Mouse (Mus musculus): ENCODE results near the gene Sh3rf1. TPM values are rescaled to one million over a fixed set of nuclear protein-coding genes. Genes with fewer than 3 reads are reported as not detected.

Gene Sh3rf1
- polyA plus RNA-seq, 1 experiment: 18.3 TPM

DNA sequence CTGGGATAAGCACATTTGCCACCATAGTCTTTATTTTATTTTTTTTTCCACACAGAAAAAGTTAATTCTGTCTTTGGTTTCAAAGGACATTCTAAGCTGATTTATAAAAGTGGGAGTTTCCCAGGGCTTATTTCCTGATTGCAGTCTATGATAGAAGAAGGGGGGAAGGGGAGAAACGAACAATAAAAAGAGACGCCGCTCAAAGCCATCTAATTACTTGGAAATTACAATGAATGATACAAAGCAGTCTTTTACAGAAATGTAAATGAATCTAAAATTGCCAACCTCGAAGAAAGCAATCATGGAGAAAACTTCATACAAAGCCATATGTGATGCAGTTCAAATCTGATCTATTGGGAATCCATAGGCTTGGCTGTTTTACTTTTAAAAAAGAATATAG is 16.0 kb upstream of the Sh3rf1 start:
- H3K4me3 ChIP-seq (ENCODE audit: low read depth, low read length): no peak overlapping the region
- WGBS: 65% methylated on average over 4 of the region's 4 CpGs
- H3K27me3 ChIP-seq (ENCODE audit: control insufficient read depth, insufficient read depth, low read length): no peaks in the 10 kb centered on the region
- no peak overlapping the region for H3K27ac ChIP-seq (ENCODE audit: insufficient read depth, low read depth, low read length)
- no peaks in the 10 kb centered on the region for H3K36me3 ChIP-seq (ENCODE audit: control insufficient read depth, insufficient read depth, low read length)
- no peaks in the 10 kb centered on the region for H3K4me1 ChIP-seq (ENCODE audit: control insufficient read depth, insufficient read depth, insufficient read length, low read length)
- TF ChIP-seq CTCF (IDR thresholded peaks at IDR 0.05; ENCODE audit: extremely low read depth, insufficient read length, insufficient replicate concordance, low read depth, low read length) (no peak), POLR2A (IDR thresholded peaks at IDR 0.05; ENCODE audit: low read depth, low read length) (no peak)

DNA sequence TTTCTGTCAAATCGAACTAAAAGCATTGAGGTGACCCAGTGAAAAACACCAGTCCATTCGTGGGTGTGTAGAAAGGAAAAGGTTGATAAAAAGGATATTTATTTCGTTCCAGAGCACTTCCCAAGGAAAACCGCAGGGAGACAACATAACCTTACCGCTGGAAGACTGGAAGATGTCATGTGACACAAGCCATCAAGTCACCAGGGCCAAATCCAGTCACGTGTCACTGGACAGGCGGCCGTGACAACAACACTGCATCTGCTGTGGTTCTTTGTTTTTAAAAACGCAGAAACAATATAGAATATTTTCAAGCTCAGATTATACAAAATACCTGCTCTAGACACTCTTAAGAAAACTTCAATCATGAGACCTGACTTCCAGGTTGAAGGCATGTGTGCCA is 15.0 kb upstream of the Sh3rf1 start:
- H3K27ac ChIP-seq (ENCODE audit: insufficient read depth, low read depth, low read length): no peak overlapping the region
- no peaks in the 10 kb centered on the region for H3K36me3 ChIP-seq (ENCODE audit: control insufficient read depth, insufficient read depth, low read length)
- no peaks in the 10 kb centered on the region for H3K27me3 ChIP-seq (ENCODE audit: control insufficient read depth, insufficient read depth, low read length)
- no peak overlapping the region for H3K4me3 ChIP-seq (ENCODE audit: low read depth, low read length)
- TF ChIP-seq POLR2A (IDR thresholded peaks at IDR 0.05; ENCODE audit: low read depth, low read length) (no peak), CTCF (IDR thresholded peaks at IDR 0.05; ENCODE audit: extremely low read depth, insufficient read length, insufficient replicate concordance, low read depth, low read length) (no peak)
- WGBS: 89% methylated on average over 9 of the region's 9 CpGs
- H3K4me1 ChIP-seq (ENCODE audit: control insufficient read depth, insufficient read depth, insufficient read length, low read length): no peaks in the 10 kb centered on the region

- Histone ChIP-seq H3K4me1 (ENCODE audit: control insufficient read depth, insufficient read depth, insufficient read length, low read length) (no peaks in the 10 kb centered on the region), H3K4me3 (ENCODE audit: low read depth, low read length) (no peak overlapping the region), H3K27me3 (ENCODE audit: control insufficient read depth, insufficient read depth, low read length) (no peaks in the 10 kb centered on the region), H3K36me3 (ENCODE audit: control insufficient read depth, insufficient read depth, low read length) (no peaks in the 10 kb centered on the region), H3K27ac (ENCODE audit: insufficient read depth, low read depth, low read length) (no peak overlapping the region)
- WGBS: 93% methylated on average over 8 of the region's 8 CpGs
- TF ChIP-seq POLR2A (IDR thresholded peaks at IDR 0.05; ENCODE audit: low read depth, low read length): no peak
- TF ChIP-seq CTCF (IDR thresholded peaks at IDR 0.05; ENCODE audit: extremely low read depth, insufficient read length, insufficient replicate concordance, low read depth, low read length): no peak
These were observed 12.8 kb upstream of the Sh3rf1 start for GRCm38 (mm10) chr8:61210836-61211235.

GRCm38 (mm10) chr8:61215081-61215819 is 8.4 kb upstream of the Sh3rf1 start:
- Histone ChIP-seq H3K36me3 (ENCODE audit: control insufficient read depth, insufficient read depth, low read length) (no peaks in the 10 kb centered on the region), H3K4me1 (ENCODE audit: control insufficient read depth, insufficient read depth, insufficient read length, low read length) (0 out of 2 replicates have a peak, but pooled peaks cover 1% of the 10 kb centered on the region), H3K27me3 (ENCODE audit: control insufficient read depth, insufficient read depth, low read length) (no peaks in the 10 kb centered on the region; the same call in 1 of the 2 replicates), H3K27ac (ENCODE audit: insufficient read depth, low read depth, low read length) (no peak overlapping the region), H3K4me3 (ENCODE audit: low read depth, low read length) (no peak overlapping the region)
- TF ChIP-seq POLR2A (IDR thresholded peaks at IDR 0.05; ENCODE audit: low read depth, low read length): no peak
- no peak for TF ChIP-seq CTCF (IDR thresholded peaks at IDR 0.05; ENCODE audit: extremely low read depth, insufficient read length, insufficient replicate concordance, low read depth, low read length)
- WGBS: 84% methylated on average over 5 of the region's 5 CpGs

DNA sequence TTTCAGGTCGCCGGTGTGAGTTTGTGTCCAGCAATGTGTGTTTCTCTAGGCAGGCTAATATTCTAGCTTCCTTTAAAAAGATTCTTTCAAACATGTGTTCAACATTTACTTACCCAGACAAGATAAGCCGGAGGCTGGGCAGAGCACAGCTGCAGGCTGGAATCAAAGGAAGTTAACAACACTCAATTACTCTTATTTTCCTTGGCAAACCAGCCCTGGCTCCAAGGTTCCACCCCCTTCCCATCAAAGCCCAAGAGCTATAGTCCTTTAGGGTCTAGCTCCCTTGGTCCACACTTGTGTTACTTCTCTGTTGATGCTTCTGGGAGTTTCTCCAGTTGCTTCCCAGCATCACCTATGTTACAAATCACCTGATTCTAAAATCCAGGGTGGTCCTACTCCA is 6.7 kb upstream of the Sh3rf1 start:
- Histone ChIP-seq H3K36me3 (ENCODE audit: control insufficient read depth, insufficient read depth, low read length) (no peaks in the 10 kb centered on the region), H3K27me3 (ENCODE audit: control insufficient read depth, insufficient read depth, low read length) (no peaks in the 10 kb centered on the region; the same call in 1 of the 2 replicates), H3K4me3 (ENCODE audit: low read depth, low read length) (no peak overlapping the region), H3K27ac (ENCODE audit: insufficient read depth, low read depth, low read length) (no peak overlapping the region), H3K4me1 (ENCODE audit: control insufficient read depth, insufficient read depth, insufficient read length, low read length) (0 out of 2 replicates have a peak, but pooled peaks cover 1% of the 10 kb centered on the region)
- WGBS: 59% methylated on average over 3 of the region's 3 CpGs
- TF ChIP-seq POLR2A (IDR thresholded peaks at IDR 0.05; ENCODE audit: low read depth, low read length) (no peak), CTCF (IDR thresholded peaks at IDR 0.05; ENCODE audit: extremely low read depth, insufficient read length, insufficient replicate concordance, low read depth, low read length) (no peak)

DNA sequence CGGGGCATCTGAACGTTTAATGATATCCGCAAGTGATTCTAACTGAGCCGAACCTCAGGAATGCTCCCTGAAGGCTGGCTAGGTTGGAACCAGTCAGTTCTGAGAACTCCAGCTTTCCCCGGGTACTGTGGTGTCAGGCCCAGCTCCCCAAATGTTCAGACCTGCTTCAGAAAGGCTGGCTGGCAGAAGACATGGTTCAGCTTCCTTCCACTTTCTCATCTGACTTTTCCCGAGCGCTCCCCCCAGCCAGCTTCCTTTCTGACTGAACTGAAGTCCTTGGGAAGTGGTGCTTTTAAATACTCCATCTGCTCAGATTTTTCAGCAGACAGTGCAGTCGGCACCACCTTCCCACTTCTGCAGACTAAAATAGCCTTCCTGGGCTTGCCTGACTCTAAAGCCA is 6.2 kb upstream of the Sh3rf1 start:
- no peak for TF ChIP-seq CTCF (IDR thresholded peaks at IDR 0.05; ENCODE audit: extremely low read depth, insufficient read length, insufficient replicate concordance, low read depth, low read length)
- TF ChIP-seq POLR2A (IDR thresholded peaks at IDR 0.05; ENCODE audit: low read depth, low read length): no peak
- 81% methylated on average over 8 of the region's 8 CpGs for WGBS
- Histone ChIP-seq H3K27ac (ENCODE audit: insufficient read depth, low read depth, low read length) (no peak overlapping the region), H3K27me3 (ENCODE audit: control insufficient read depth, insufficient read depth, low read length) (no peaks in the 10 kb centered on the region; the same call in 1 of the 2 replicates), H3K4me3 (ENCODE audit: low read depth, low read length) (no peak overlapping the region), H3K4me1 (ENCODE audit: control insufficient read depth, insufficient read depth, insufficient read length, low read length) (0 out of 2 replicates have a peak, but pooled peaks cover 1% of the 10 kb centered on the region), H3K36me3 (ENCODE audit: control insufficient read depth, insufficient read depth, low read length) (no peaks in the 10 kb centered on the region)

DNA sequence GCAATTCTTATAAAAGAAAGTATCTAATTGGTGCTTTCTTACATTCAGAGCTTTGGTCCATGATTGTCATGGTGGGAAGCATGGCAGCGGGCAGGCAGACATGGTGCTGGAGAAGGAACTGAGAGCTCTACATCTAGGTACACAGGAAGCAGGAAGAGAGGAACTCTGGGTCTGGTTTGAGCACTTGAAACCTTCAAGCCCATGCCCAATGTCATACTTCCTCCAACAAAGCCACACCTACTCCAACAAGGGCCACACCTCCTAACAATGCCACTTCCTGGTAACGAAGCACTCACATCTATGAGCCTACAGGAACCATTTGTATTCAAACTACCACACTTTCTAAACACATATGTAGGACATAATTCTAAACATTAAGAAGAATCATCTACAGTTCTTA is 5.2 kb upstream of the Sh3rf1 start:
- peaks cover 4% of the 10 kb centered on the region; the same call in 1 of the 2 replicates for H3K4me1 ChIP-seq (ENCODE audit: control insufficient read depth, insufficient read depth, insufficient read length, low read length)
- H3K27me3 ChIP-seq (ENCODE audit: control insufficient read depth, insufficient read depth, low read length): no peaks in the 10 kb centered on the region; the same call in 1 of the 2 replicates
- no peaks in the 10 kb centered on the region for H3K36me3 ChIP-seq (ENCODE audit: control insufficient read depth, insufficient read depth, low read length)
- no peak overlapping the region for H3K4me3 ChIP-seq (ENCODE audit: low read depth, low read length)
- 86% methylated on average over 2 of the region's 2 CpGs for WGBS
- no peak overlapping the region for H3K27ac ChIP-seq (ENCODE audit: insufficient read depth, low read depth, low read length)
- TF ChIP-seq CTCF (IDR thresholded peaks at IDR 0.05; ENCODE audit: extremely low read depth, insufficient read length, insufficient replicate concordance, low read depth, low read length): no peak
- no peak for TF ChIP-seq POLR2A (IDR thresholded peaks at IDR 0.05; ENCODE audit: low read depth, low read length)
